Mouse (Mus musculus) olfactory bulb, adult 2 months (tissue): ENCODE data around the gene Ntf5.

Source experiments
- CTCF ChIP-seq: fragments of 200-500 bp; IDR thresholded peaks from 2 replicates; pipeline ENCODE4 v1.5.1; 2012; ENCODE audit warnings: low read depth, mild to moderate bottlenecking, low read length, moderate library complexity; ENCODE audit not compliant: insufficient read depth
- POLR2A ChIP-seq: fragments of 200-500 bp; IDR thresholded peaks from 2 replicates; pipeline ENCODE4 v1.6.1; 2012; ENCODE audit warnings: mild to moderate bottlenecking, low read depth, low read length, moderate library complexity; ENCODE audit not compliant: insufficient read depth

DNA sequence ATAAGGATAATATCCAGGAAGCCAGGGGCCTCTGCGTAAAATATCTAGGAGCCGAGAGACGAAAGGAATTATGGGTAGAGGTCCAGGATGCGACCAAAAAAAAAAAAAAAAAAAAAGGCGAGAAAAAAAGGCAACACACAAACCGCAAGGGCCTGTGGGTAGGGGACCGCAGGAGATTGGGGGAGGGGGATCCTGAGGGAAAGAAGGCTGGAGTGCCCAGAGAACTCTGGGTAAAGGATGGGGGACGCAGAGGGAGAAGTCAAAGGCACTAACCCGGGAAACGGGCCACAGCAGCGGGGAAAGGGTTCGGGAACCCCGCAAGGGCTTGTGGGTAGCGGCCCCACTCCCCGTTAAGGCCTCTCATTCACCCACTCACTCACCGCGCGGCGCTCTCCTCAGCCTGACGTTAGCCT lies 18.4 kb upstream of the Ntf5 start:
- TF ChIP-seq CTCF (no peak), POLR2A (no peak)
